Mouse (Mus musculus) heart, embryonic 16.5 days (tissue): Measurements from ENCODE around the gene Atp6v0b. TPM values are rescaled to one million over a fixed set of nuclear protein-coding genes. Genes with fewer than 3 reads are reported as not detected.

ENCODE experiments used
- ATAC-seq: fragments of 200-750 bp; cut with Nextera tagmentation; replicated peaks from 2 replicates; pipeline ENCODE4 v1.8.0; 2017; ENCODE audit warnings: moderate number of reproducible peaks; ENCODE audit not compliant: insufficient read depth, low FRiP score; ENCODE audit errors: extremely low read depth
- H3K27ac ChIP-seq: fragments of 300-500 bp; sonication (generic); 2 replicates; pipeline ENCODE4 v1.5.1; 2014; ENCODE audit warnings: mild to moderate bottlenecking, low read length, control low read depth, moderate library complexity
- H3K27me3 ChIP-seq: fragments of 300-500 bp; sonication (generic); 2 replicates; pipeline ENCODE4 v1.6.1; 2014; ENCODE audit warnings: low read length, mixed read lengths; ENCODE audit not compliant: control insufficient read depth, insufficient read depth
- H3K36me3 ChIP-seq: fragments of 300-500 bp; sonication (generic); 2 replicates; pipeline ENCODE4 v1.6.1; 2014; ENCODE audit not compliant: control insufficient read depth, insufficient read depth
- H3K4me1 ChIP-seq: fragments of 300-500 bp; sonication (generic); 2 replicates; pipeline ENCODE4 v1.6.1; 2014; ENCODE audit warnings: low read length, mixed read lengths; ENCODE audit not compliant: control insufficient read depth, insufficient read depth
- H3K4me2 ChIP-seq: fragments of 300-500 bp; sonication (generic); 2 replicates; pipeline ENCODE4 v1.6.1; 2014; ENCODE audit warnings: low read depth, mild to moderate bottlenecking, control low read depth, low read length
- H3K4me3 ChIP-seq: fragments of 300-500 bp; sonication (generic); 2 replicates; pipeline ENCODE4 v1.5.1; 2014; ENCODE audit warnings: mild to moderate bottlenecking, control low read depth, low read length
- H3K9ac ChIP-seq: fragments of 300-500 bp; sonication (generic); 2 replicates; pipeline ENCODE4 v1.6.1; 2014; ENCODE audit warnings: low read length, control low read depth
- H3K9me3 ChIP-seq: fragments of 300-500 bp; sonication (generic); replicated peaks from 2 replicates; pipeline ENCODE4 v1.6.1; 2016; ENCODE audit warnings: low read length; ENCODE audit not compliant: control insufficient read depth
- WGBS: fragments of 180-500 bp; shearing (Covaris S2); extraction: QIAGEN DNeasy Blood & Tissue Kit; methylation state at CpG from one replicate; pipeline ENCODE4 v1.1.7; 2014; 5-methylcytosine and 5-hydroxymethylcytosine counted together
- polyA plus RNA-seq: library from polyadenylated mRNA; unstranded; fragments of >200 nt; fragmentation: Nextera tagmentation; extraction: Ambion mirVana; gene quantifications from 2 replicates; pipeline ENCODE4 v1.2.1, GENCODE M21; 2015

Gene Atp6v0b
- polyA plus RNA-seq, 1 experiment from 2014 or later, result 229 TPM

DNA sequence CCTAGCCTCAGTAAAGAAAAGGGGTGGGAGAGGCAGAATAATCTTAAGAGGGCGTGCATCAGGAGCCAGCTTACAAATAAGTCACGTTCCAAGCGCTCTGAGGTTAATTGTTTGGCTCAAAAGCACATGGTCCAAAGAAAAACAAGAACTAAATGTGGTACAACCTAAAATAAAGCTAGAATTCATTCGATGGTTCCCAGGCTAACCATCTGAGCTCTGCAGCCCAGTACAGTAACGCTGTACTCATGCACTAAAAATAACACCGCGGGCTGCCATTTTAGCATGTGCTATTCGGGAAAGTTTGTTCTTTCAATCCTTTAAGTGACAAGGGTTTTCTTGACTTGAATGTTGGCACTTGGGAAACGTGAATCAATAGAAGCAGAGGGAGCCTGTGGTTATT is 26.6 kb downstream of the Atp6v0b start:
- ATAC-seq, result no peak
- Histone ChIP-seq H3K9ac (no peak overlapping the region), H3K4me3 (no peak overlapping the region), H3K9me3 (no peaks in the 10 kb centered on the region), H3K36me3 (no peaks in the 10 kb centered on the region), H3K4me2 (no peak overlapping the region), H3K4me1 (no peaks in the 10 kb centered on the region; the same call in 1 of the 2 replicates), H3K27me3 (no peaks in the 10 kb centered on the region), H3K27ac (no peak overlapping the region)
- WGBS, result 75% methylated on average over 9 of the region's 9 CpGs

- no peaks in the 10 kb centered on the region for H3K27me3 ChIP-seq
- no peak for ATAC-seq
- WGBS, result 71% methylated on average over 3 of the region's 3 CpGs
Measured at GRCm38 (mm10) chr4:117858794-117859193, 28.3 kb downstream of the Atp6v0b start.

DNA sequence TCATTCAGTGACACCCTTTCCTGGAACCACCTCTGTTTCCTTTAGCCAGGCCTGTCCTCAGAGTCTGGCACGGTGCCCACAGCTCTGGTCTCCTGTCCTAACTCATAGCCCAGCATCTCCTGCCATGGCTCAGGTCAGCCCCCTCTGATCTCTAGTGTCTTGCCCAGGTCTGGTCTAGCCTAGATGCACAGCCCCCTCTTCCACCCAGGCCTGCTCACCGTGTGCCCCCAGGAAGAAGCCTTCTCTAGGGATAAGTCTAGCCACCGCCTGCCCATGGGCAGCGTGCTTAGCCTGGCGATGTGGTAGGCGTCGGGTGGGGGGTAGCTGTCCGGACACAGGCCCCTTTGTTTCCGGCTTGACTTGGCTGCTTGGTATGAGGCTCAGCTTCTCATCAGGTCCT is 32.0 kb downstream of the Atp6v0b start:
- Histone ChIP-seq H3K9ac (no peak overlapping the region), H3K27ac (no peak overlapping the region), H3K4me3 (no peak overlapping the region), H3K4me2 (no peak overlapping the region), H3K4me1 (peaks cover 7% of the 10 kb centered on the region; the same call in 1 of the 2 replicates), H3K27me3 (no peaks in the 10 kb centered on the region), H3K36me3 (no peaks in the 10 kb centered on the region), H3K9me3 (no peaks in the 10 kb centered on the region)
- WGBS, result 74% methylated on average over 9 of the region's 9 CpGs
- no peak for ATAC-seq

More at GRCm38 (mm10) chr4:117858794-117859193, 28.3 kb downstream of the Atp6v0b start:
- no peaks in the 10 kb centered on the region for H3K36me3 ChIP-seq
- H3K9me3 ChIP-seq, result no peaks in the 10 kb centered on the region
- no peak overlapping the region for H3K27ac ChIP-seq
- no peak overlapping the region for H3K4me2 ChIP-seq
- no peak overlapping the region for H3K9ac ChIP-seq
- H3K4me1 ChIP-seq, result peaks cover 7% of the 10 kb centered on the region; the same call in 1 of the 2 replicates
- no peak overlapping the region for H3K4me3 ChIP-seq

DNA sequence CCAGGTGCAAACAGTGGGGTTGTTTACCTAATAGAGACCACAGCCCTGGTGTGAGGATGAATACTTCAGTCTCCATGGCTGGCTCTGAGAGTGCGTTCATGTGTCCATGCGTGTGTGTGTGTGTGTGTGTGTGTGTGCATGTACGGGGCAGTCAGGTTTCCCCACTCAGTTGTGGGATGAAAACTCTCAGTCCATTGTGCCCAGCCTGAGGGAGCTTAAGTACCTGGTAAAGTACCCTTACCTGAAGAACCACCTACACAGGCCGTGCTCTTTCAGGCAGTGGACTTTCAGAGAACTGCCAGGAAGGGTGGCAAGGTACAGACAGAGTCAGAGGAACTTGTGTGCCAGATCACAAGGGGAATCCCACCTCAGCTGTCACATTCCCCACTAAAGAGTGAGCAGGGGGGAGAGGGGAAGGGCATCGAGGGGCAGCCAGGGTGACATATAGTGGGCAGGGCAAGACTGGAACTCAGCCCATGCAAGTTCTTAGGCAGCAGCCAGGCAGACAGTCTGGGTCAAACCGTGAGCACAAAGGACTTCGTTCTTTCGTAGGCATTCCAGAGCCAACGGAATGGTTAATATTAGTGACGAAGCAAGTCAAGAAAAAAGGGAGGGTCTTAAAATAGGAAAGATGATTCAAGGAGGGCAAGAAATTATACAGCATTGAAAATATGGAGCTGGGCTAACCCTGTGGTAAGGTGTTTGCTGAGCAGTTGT is 34.8 kb downstream of the Atp6v0b start:
- H3K4me1 ChIP-seq, result peaks cover 9% of the 10 kb centered on the region; the same call in 1 of the 2 replicates
- no peak overlapping the region for H3K9ac ChIP-seq
- no peak for ATAC-seq
- no peaks in the 10 kb centered on the region for H3K27me3 ChIP-seq
- no peak overlapping the region for H3K4me2 ChIP-seq
- H3K4me3 ChIP-seq, result no peak overlapping the region
- WGBS, result 87% methylated on average over 10 of the region's 10 CpGs
- H3K27ac ChIP-seq, result no peak overlapping the region
- H3K36me3 ChIP-seq, result no peaks in the 10 kb centered on the region
- no peaks in the 10 kb centered on the region for H3K9me3 ChIP-seq

DNA sequence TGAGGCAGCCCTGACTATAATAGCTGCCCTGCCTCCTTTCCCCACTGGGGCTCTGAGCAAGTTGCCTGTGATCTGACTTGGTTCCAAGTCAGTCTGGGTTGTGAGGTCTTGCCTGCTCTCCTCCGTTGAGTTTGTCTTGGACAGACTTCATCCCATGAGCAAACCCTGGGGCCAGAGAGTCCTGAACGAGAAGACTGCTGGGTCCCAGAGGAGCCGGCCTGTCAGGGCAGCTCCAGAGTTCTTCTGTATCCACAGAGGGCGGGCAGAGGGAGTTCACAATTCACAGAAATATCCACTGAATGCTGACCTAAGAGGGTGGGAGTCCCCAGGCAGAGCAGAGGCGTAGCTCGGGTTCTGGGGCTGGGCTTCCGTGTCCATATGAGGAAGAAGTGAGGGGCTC is 36.3 kb downstream of the Atp6v0b start:
- peak; percentile 33; the same call in 1 of the 2 replicates for ATAC-seq
- no peak overlapping the region for H3K4me2 ChIP-seq
- WGBS, result 66% methylated on average over 7 of the region's 7 CpGs

GRCm38 (mm10) chr4:117850176-117850575 is 37.0 kb downstream of the Atp6v0b start:
- 74% methylated on average over 7 of the region's 7 CpGs for WGBS
- no peaks in the 10 kb centered on the region for H3K27me3 ChIP-seq

More for the DNA sequence above, 36.3 kb downstream of the Atp6v0b start:
- Histone ChIP-seq H3K4me1 (peaks cover 9% of the 10 kb centered on the region; the same call in 1 of the 2 replicates), H3K9me3 (no peaks in the 10 kb centered on the region), H3K27ac (no peak overlapping the region), H3K4me3 (no peak overlapping the region), H3K36me3 (no peaks in the 10 kb centered on the region), H3K27me3 (no peaks in the 10 kb centered on the region), H3K9ac (no peak overlapping the region)

DNA sequence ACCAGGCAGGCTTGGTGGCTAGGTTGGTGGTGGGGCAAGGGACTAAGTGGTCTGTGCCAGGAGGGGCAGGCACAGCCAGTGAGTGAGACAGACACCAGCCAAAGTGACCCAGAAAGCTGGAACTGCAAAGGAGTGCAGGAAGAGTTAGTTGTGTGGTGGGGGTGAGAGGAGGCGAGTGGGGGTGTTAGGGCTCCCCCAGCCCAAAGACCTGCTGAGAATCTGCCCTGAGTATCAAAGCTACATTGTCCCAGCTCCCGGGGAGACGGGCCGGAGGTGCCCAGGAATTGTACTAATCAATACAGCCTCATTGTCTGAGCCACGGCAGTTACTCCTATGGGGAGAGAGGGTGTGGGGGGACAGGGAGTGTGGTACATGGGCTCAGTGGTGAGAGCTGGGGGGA is 37.6 kb downstream of the Atp6v0b start:
- no peak for ATAC-seq
- H3K36me3 ChIP-seq, result no peaks in the 10 kb centered on the region
- H3K27me3 ChIP-seq, result no peaks in the 10 kb centered on the region
- H3K27ac ChIP-seq, result no peak overlapping the region
- no peaks in the 10 kb centered on the region for H3K9me3 ChIP-seq
- no peak overlapping the region for H3K4me3 ChIP-seq
- peaks cover 5% of the 10 kb centered on the region; the same call in 1 of the 2 replicates for H3K4me1 ChIP-seq
- H3K9ac ChIP-seq, result no peak overlapping the region
- no peak overlapping the region for H3K4me2 ChIP-seq
- 79% methylated on average over 5 of the region's 5 CpGs for WGBS

More at GRCm38 (mm10) chr4:117850176-117850575, 37.0 kb downstream of the Atp6v0b start:
- Histone ChIP-seq H3K36me3 (no peaks in the 10 kb centered on the region), H3K9me3 (no peaks in the 10 kb centered on the region), H3K9ac (no peak overlapping the region), H3K4me1 (peaks cover 7% of the 10 kb centered on the region; the same call in 1 of the 2 replicates), H3K27ac (no peak overlapping the region), H3K4me3 (no peak overlapping the region), H3K4me2 (no peak overlapping the region)
- ATAC-seq, result no peak

GRCm38 (mm10) chr4:117849063-117849462 is 38.1 kb downstream of the Atp6v0b start:
- Histone ChIP-seq H3K9ac (no peak overlapping the region), H3K9me3 (no peaks in the 10 kb centered on the region), H3K27ac (no peak overlapping the region), H3K4me3 (no peak overlapping the region), H3K36me3 (no peaks in the 10 kb centered on the region), H3K4me1 (0 out of 2 replicates have a peak, but pooled peaks cover 2% of the 10 kb centered on the region), H3K4me2 (no peak overlapping the region), H3K27me3 (no peaks in the 10 kb centered on the region)
- whole genome bisulfite sequencing, result 48% methylated on average over 17 of the region's 17 CpGs
- ATAC-seq, result no peak

DNA sequence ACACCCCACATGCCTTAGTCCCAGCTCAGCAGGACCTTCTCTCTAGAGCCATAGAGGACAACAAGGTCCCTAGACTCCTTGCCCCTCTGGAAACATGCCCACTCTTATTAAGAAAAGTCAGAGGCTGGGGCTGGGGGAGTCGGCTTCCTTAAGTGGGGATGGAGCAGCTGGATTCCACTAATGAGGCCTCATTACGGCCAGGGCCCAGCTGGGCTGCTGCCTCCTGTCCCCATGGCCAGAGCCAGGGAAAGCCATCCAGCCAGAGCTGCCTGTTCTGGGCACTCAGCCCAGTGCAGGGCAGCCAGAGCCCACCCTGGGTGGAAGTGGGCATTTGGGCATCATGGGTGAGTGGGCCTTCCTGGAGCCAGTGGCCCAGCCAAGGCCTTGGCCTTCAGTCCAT is 40.1 kb downstream of the Atp6v0b start:
- no peak overlapping the region for H3K4me2 ChIP-seq
- no peaks in the 10 kb centered on the region for H3K9me3 ChIP-seq
- H3K27ac ChIP-seq, result no peak overlapping the region
- no peaks in the 10 kb centered on the region for H3K27me3 ChIP-seq
- H3K4me3 ChIP-seq, result no peak overlapping the region
- H3K9ac ChIP-seq, result no peak overlapping the region
- 68% methylated on average over 2 of the region's 2 CpGs for WGBS
- no peak for ATAC-seq
- H3K4me1 ChIP-seq, result 0 out of 2 replicates have a peak, but pooled peaks cover 2% of the 10 kb centered on the region
- H3K36me3 ChIP-seq, result no peaks in the 10 kb centered on the region
